Mouse (Mus musculus): ENCODE measurements at regions not wholly inside any gene's neighbourhood (a gene's known extent, or its start where the extent isn't known, plus 50 kb on each side); places are given as distances from the start of the nearest gene placed in this dataset.
"Not testable (repeated sequence)": the region's sequence is repeated elsewhere in the genome, so short reads cannot be mapped to it uniquely, and the experiment has no call there.

GRCm38 (mm10) chr1:161728546-161729206 is 59.6 kb downstream of the Fasl start:
- Histone ChIP-seq H3K36me3 (ENCODE audit: control insufficient read depth, insufficient read depth, low read length, poor library complexity, severe bottlenecking) (no peaks in the 10 kb centered on the region), H3K9me3 (replicated peaks; ENCODE audit: control insufficient read depth, insufficient read depth, low read length, poor library complexity, severe bottlenecking) (no peaks in the 10 kb centered on the region), H3K27ac (ENCODE audit: insufficient read depth, low read length) (no peak overlapping the region), H3K4me3 (ENCODE audit: low read depth, low read length) (no peak overlapping the region), H3K4me1 (ENCODE audit: control insufficient read depth, insufficient read depth, low read length) (no peaks in the 10 kb centered on the region), H3K27me3 (ENCODE audit: control insufficient read depth, insufficient read depth, low read length, poor library complexity, severe bottlenecking) (no peaks in the 10 kb centered on the region), H3K9ac (ENCODE audit: low read depth, poor library complexity, severe bottlenecking) (no peak overlapping the region)
- no peak for TF ChIP-seq CTCF (IDR thresholded peaks at IDR 0.05; ENCODE audit: low read depth, low read length)
- TF ChIP-seq EP300 (IDR thresholded peaks at IDR 0.05; ENCODE audit: insufficient read depth, low read depth, low read length), result no peak
- no peak for TF ChIP-seq POLR2A (IDR thresholded peaks at IDR 0.05; ENCODE audit: insufficient read depth, low read length)

- not testable (repeated sequence) for H3K9me3 ChIP-seq (replicated peaks; ENCODE audit: control insufficient read depth, insufficient read depth, low read length, poor library complexity, severe bottlenecking); H3K4me1 ChIP-seq (ENCODE audit: control insufficient read depth, insufficient read depth, low read length); H3K36me3 ChIP-seq (ENCODE audit: control insufficient read depth, insufficient read depth, low read length, poor library complexity, severe bottlenecking); H3K4me3 ChIP-seq (ENCODE audit: low read depth, low read length); H3K27ac ChIP-seq (ENCODE audit: insufficient read depth, low read length); H3K9ac ChIP-seq (ENCODE audit: low read depth, poor library complexity, severe bottlenecking); H3K27me3 ChIP-seq (ENCODE audit: control insufficient read depth, insufficient read depth, low read length, poor library complexity, severe bottlenecking)
Measured at GRCm38 (mm10) chr1:161727357-161727756, 60.9 kb downstream of the Fasl start.

- H3K4me3 ChIP-seq (ENCODE audit: low read depth, low read length); H3K27me3 ChIP-seq (ENCODE audit: control insufficient read depth, insufficient read depth, low read length, poor library complexity, severe bottlenecking); H3K4me1 ChIP-seq (ENCODE audit: control insufficient read depth, insufficient read depth, low read length); H3K9me3 ChIP-seq (replicated peaks; ENCODE audit: control insufficient read depth, insufficient read depth, low read length, poor library complexity, severe bottlenecking); H3K9ac ChIP-seq (ENCODE audit: low read depth, poor library complexity, severe bottlenecking); H3K27ac ChIP-seq (ENCODE audit: insufficient read depth, low read length); H3K36me3 ChIP-seq (ENCODE audit: control insufficient read depth, insufficient read depth, low read length, poor library complexity, severe bottlenecking): not testable (repeated sequence)
Measured at GRCm38 (mm10) chr1:161726098-161726497, 62.2 kb downstream of the Fasl start.

- Histone ChIP-seq H3K27ac (ENCODE audit: insufficient read depth, low read length) (no peak overlapping the region), H3K36me3 (ENCODE audit: control insufficient read depth, insufficient read depth, low read length, poor library complexity, severe bottlenecking) (no peaks in the 10 kb centered on the region), H3K9ac (ENCODE audit: low read depth, poor library complexity, severe bottlenecking) (no peak overlapping the region), H3K27me3 (ENCODE audit: control insufficient read depth, insufficient read depth, low read length, poor library complexity, severe bottlenecking) (no peaks in the 10 kb centered on the region), H3K4me1 (ENCODE audit: control insufficient read depth, insufficient read depth, low read length) (no peaks in the 10 kb centered on the region), H3K9me3 (replicated peaks; ENCODE audit: control insufficient read depth, insufficient read depth, low read length, poor library complexity, severe bottlenecking) (no peaks in the 10 kb centered on the region), H3K4me3 (ENCODE audit: low read depth, low read length) (no peak overlapping the region)
- TF ChIP-seq EP300 (IDR thresholded peaks at IDR 0.05; ENCODE audit: insufficient read depth, low read depth, low read length), result no peak
- no peak for TF ChIP-seq CTCF (IDR thresholded peaks at IDR 0.05; ENCODE audit: low read depth, low read length)
- no peak for TF ChIP-seq POLR2A (IDR thresholded peaks at IDR 0.05; ENCODE audit: insufficient read depth, low read length)
Measured at GRCm38 (mm10) chr1:161719876-161720275, 68.4 kb downstream of the Fasl start.

- Histone ChIP-seq H3K27ac (ENCODE audit: insufficient read depth, low read length) (no peak overlapping the region), H3K4me3 (ENCODE audit: low read depth, low read length) (no peak overlapping the region), H3K9ac (ENCODE audit: low read depth, poor library complexity, severe bottlenecking) (no peak overlapping the region), H3K36me3 (ENCODE audit: control insufficient read depth, insufficient read depth, low read length, poor library complexity, severe bottlenecking) (no peaks in the 10 kb centered on the region), H3K9me3 (replicated peaks; ENCODE audit: control insufficient read depth, insufficient read depth, low read length, poor library complexity, severe bottlenecking) (no peaks in the 10 kb centered on the region), H3K4me1 (ENCODE audit: control insufficient read depth, insufficient read depth, low read length) (no peaks in the 10 kb centered on the region), H3K27me3 (ENCODE audit: control insufficient read depth, insufficient read depth, low read length, poor library complexity, severe bottlenecking) (no peaks in the 10 kb centered on the region)
- TF ChIP-seq POLR2A (IDR thresholded peaks at IDR 0.05; ENCODE audit: insufficient read depth, low read length) (no peak), EP300 (IDR thresholded peaks at IDR 0.05; ENCODE audit: insufficient read depth, low read depth, low read length) (no peak), CTCF (IDR thresholded peaks at IDR 0.05; ENCODE audit: low read depth, low read length) (no peak)
Measured at GRCm38 (mm10) chr1:161718254-161718653, 70.0 kb downstream of the Fasl start.

GRCm38 (mm10) chr1:161712918-161713317 is 75.4 kb downstream of the Fasl start:
- no peak for TF ChIP-seq CTCF (IDR thresholded peaks at IDR 0.05; ENCODE audit: low read depth, low read length)
- TF ChIP-seq EP300 (IDR thresholded peaks at IDR 0.05; ENCODE audit: insufficient read depth, low read depth, low read length), result no peak
- no peak for TF ChIP-seq POLR2A (IDR thresholded peaks at IDR 0.05; ENCODE audit: insufficient read depth, low read length)
- Histone ChIP-seq H3K27me3 (ENCODE audit: control insufficient read depth, insufficient read depth, low read length, poor library complexity, severe bottlenecking) (no peaks in the 10 kb centered on the region), H3K4me1 (ENCODE audit: control insufficient read depth, insufficient read depth, low read length) (no peaks in the 10 kb centered on the region), H3K27ac (ENCODE audit: insufficient read depth, low read length) (no peak overlapping the region), H3K9me3 (replicated peaks; ENCODE audit: control insufficient read depth, insufficient read depth, low read length, poor library complexity, severe bottlenecking) (no peaks in the 10 kb centered on the region), H3K36me3 (ENCODE audit: control insufficient read depth, insufficient read depth, low read length, poor library complexity, severe bottlenecking) (no peaks in the 10 kb centered on the region), H3K9ac (ENCODE audit: low read depth, poor library complexity, severe bottlenecking) (no peak overlapping the region), H3K4me3 (ENCODE audit: low read depth, low read length) (no peak overlapping the region)

Data from ES-Bruce4 (cell line).